Comparison of ENCODE assay signal across 8 mouse cellular contexts in the genomic region with DNA sequence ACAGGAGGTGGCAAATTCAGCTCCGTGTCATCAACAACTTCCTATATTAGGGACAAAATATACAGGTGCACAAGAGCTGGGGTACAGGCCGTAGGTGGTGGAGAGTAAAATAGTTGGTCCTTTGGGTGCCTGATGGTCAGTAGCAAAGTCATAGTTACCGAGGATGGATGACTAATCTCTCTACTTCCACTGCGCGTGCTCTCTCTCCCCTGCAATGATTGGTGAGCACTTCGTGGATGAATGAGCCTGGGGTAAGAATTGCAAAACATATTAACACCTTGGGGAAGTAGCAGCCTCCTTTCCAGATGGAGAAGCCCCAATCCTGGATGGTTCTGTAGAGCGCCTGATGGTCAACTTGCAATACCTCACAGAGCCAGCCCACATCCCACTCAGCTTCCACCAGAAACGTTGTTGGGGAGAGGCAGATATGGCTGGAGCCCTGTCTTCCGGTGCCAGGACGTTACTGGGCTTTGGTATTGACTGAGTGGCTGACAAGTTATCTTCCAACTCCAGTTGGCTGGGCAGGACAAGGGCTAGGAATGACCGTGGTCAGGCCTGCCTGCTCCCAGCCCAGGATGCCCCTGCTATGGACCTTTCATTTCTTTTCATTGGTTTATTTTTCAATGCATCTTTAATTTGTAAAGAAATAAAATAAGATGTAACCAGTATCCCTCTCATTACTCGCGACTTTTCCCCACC. TPM values are rescaled to one million over a fixed set of nuclear protein-coding genes. Genes with fewer than 3 reads are reported as not detected.
A peak's percentile ranks its signal among the peaks of the same experiment; 100 is the strongest.
DNase-seq lines count a peak whose midpoint lies in the region; ATAC-seq and TF ChIP-seq lines count a peak whose summit lies in the region.

No protein-coding gene starts in this region.

- TF ChIP-seq CTCF in heart, adult 2 months (IDR thresholded peaks at IDR 0.05): no peak
- no peak for TF ChIP-seq CTCF in C2C12 (IDR thresholded peaks at IDR 0.05; ENCODE audit: control insufficient read depth, insufficient read depth, insufficient read length)

- H3K36me3 ChIP-seq in heart, adult 2 months (ENCODE audit: control insufficient read depth, insufficient read depth, low read length): peaks cover 12% of the 10 kb centered on the region
- H3K36me3 ChIP-seq in C2C12 (ENCODE audit: control insufficient read depth, insufficient read depth): peaks cover 62% of the 10 kb centered on the region
- H3K36me3 ChIP-seq in limb, embryonic 10.5 days: peaks cover 78% of the 10 kb centered on the region

- no peak for TF ChIP-seq POLR2A in heart, adult 2 months (IDR thresholded peaks at IDR 0.05; ENCODE audit: insufficient read depth, low read depth, low read length)

- peak overlapping the region; percentile 16 for H3ac ChIP-seq in C2C12 (ENCODE audit: control insufficient read depth, insufficient read length, low read depth)

- no peaks in the 10 kb centered on the region for H3K9me3 ChIP-seq in limb, embryonic 10.5 days (replicated peaks)

- TF ChIP-seq EP300 in heart, adult 2 months (IDR thresholded peaks at IDR 0.05; ENCODE audit: insufficient read depth, low read depth, low read length): no peak

- no peak overlapping the region; the same call in 1 of the 2 replicates for H3K9ac ChIP-seq in heart, adult 2 months (ENCODE audit: low read depth, low read length)

- WGBS in heart, adult 2 months: 39% methylated on average over 13 of the region's 13 CpGs
- WGBS in limb, embryonic 10.5 days: 49% methylated on average over 13 of the region's 13 CpGs

- intact Hi-C loops in heart, adult 2 months (cut with DNase I): loop anchor here (2.0 kb wide), 1 partner anchor 20 kb away; a partner anchor contains a TSS
- intact Hi-C loops in heart, postnatal 10 days (cut with DNase I): no loop called here

- H3K4me1 ChIP-seq in heart, adult 2 months (ENCODE audit: control insufficient read depth, insufficient read depth, low read length): peaks cover 18% of the 10 kb centered on the region
- peaks cover 34% of the 10 kb centered on the region for H3K4me1 ChIP-seq in limb, embryonic 10.5 days

- no peak for DNase-seq in heart, adult 2 months
- no peak for DNase-seq in heart, postnatal 10 days
- DNase-seq in limb, embryonic 10.5 days (ENCODE audit: low spot score): no peak
- DNase-seq in naive thymus-derived CD4-positive, alpha-beta T cell, adult 2 months (ENCODE audit: low read depth): peak; percentile 21
- no peak for DNase-seq in urinary bladder, adult 18-20 months (ENCODE audit: low spot score in 2 of 2)
- DNase-seq in cerebellum, postnatal 36 days: no peak

- H3K4me3 ChIP-seq in heart, adult 2 months: peak overlapping the region; percentile 91
- H3K4me3 ChIP-seq in C2C12 (ENCODE audit: insufficient read depth, poor library complexity, severe bottlenecking): peak overlapping the region; percentile 56
- H3K4me3 ChIP-seq in limb, embryonic 10.5 days: peak overlapping the region; percentile 95

- peak; percentile 32 for ATAC-seq in erythroid progenitor cell, adult 5-6 weeks (replicated peaks; ENCODE audit: low FRiP score, poor library complexity, severe bottlenecking)

- no peaks in the 10 kb centered on the region for H3K27me3 ChIP-seq in heart, adult 2 months (ENCODE audit: control insufficient read depth, insufficient read depth, low read length)
- no peaks in the 10 kb centered on the region for H3K27me3 ChIP-seq in C2C12 (ENCODE audit: control insufficient read depth, insufficient read depth, insufficient read length)
- H3K27me3 ChIP-seq in limb, embryonic 10.5 days (ENCODE audit: low read depth, poor library complexity, severe bottlenecking): no peaks in the 10 kb centered on the region

- no peaks in the 10 kb centered on the region for H3K79me2 ChIP-seq in heart, adult 2 months (replicated peaks; ENCODE audit: control insufficient read depth, insufficient read depth, low read length)
- peaks cover 38% of the 10 kb centered on the region for H3K79me2 ChIP-seq in C2C12 (ENCODE audit: control insufficient read depth, insufficient read depth)

- peaks cover 27% of the 10 kb centered on the region for H3K79me3 ChIP-seq in C2C12 (ENCODE audit: low read depth)

- H3K27ac ChIP-seq in heart, adult 2 months: peak overlapping the region; percentile 96
- H3K27ac ChIP-seq in limb, embryonic 10.5 days: peak overlapping the region; percentile 96

TF ChIP-seq in C2C12, 6 proteins besides CTCF, POLR2A, EP300 and RAD21:
- TF ChIP-seq CEBPB (IDR thresholded peaks at IDR 0.05; ENCODE audit: low read depth) (no peak), MYOG (IDR thresholded peaks at IDR 0.05; ENCODE audit: control insufficient read depth, extremely low read depth, insufficient read length) (no peak), FOSL1 (IDR thresholded peaks at IDR 0.05; ENCODE audit: insufficient read depth, low read length, poor library complexity, severe bottlenecking) (no peak), MYOD1 (IDR thresholded peaks at IDR 0.05; ENCODE audit: control insufficient read depth, insufficient read length, low read depth) (no peak), MAX (IDR thresholded peaks at IDR 0.05) (no peak), USF1 (IDR thresholded peaks at IDR 0.05; ENCODE audit: low read depth) (no peak)
TF ChIP-seq in C2C12: peak in this region for 0.

RNA-seq across cellular contexts. Expression of a gene that starts 0.4 kb away (rescaled TPM):
- total RNA-seq in heart, adult 2 months (2021): 1 to 10 TPM; 5.3 to 5.9 TPM
- 5.3 and 6.9 TPM in 2 replicates for polyA plus RNA-seq in heart, adult 2 months (2012; rRNA removed)
- total RNA-seq in heart, postnatal 10 days (2021): 10 to 100 TPM; 11.1 to 11.6 TPM
- polyA plus RNA-seq in C2C12 (2012; fragmentation: generic; extraction: Trizol): 6.3 TPM
- 5.9 and 10.1 TPM in 2 replicates for total RNA-seq in erythroid progenitor cell, adult 5-6 weeks (2015; ENCODE audit: low replicate concordance)
- 6.0 and 10.7 TPM in 2 replicates for total RNA-seq in erythroid progenitor cell, adult 5-6 weeks (2017; ENCODE audit: low replicate concordance)
- polyA plus RNA-seq in limb, embryonic 10.5 days (2016; fragmentation: Nextera tagmentation; extraction: Ambion mirVana): 18.2 and 20.4 TPM in 2 replicates

RNA-seq across cellular contexts. Expression of a gene that starts 8.5 kb away (rescaled TPM):
- total RNA-seq in heart, adult 2 months (2021): 100 to 1,000 TPM in 1 of 2 experiments, 10 to 100 TPM in 1; 98.8 to 126 TPM
- polyA plus RNA-seq in heart, adult 2 months (2012; rRNA removed): 66.8 and 89.0 TPM in 2 replicates
- 10 to 100 TPM; 83.7 to 91.9 TPM for total RNA-seq in heart, postnatal 10 days (2021)
- 177 TPM for polyA plus RNA-seq in C2C12 (2012; fragmentation: generic; extraction: Trizol)
- 61.6 and 64.1 TPM in 2 replicates for total RNA-seq in erythroid progenitor cell, adult 5-6 weeks (2015; ENCODE audit: low replicate concordance)
- 14.1 and 65.5 TPM in 2 replicates for total RNA-seq in erythroid progenitor cell, adult 5-6 weeks (2017; ENCODE audit: low replicate concordance)
- 238 and 280 TPM in 2 replicates for polyA plus RNA-seq in limb, embryonic 10.5 days (2016; fragmentation: Nextera tagmentation; extraction: Ambion mirVana)

RNA-seq across cellular contexts. Expression of a gene that starts 13.0 kb away (rescaled TPM):
- total RNA-seq in heart, adult 2 months (2021): 10 to 100 TPM; 38.5 to 40.0 TPM
- polyA plus RNA-seq in heart, adult 2 months (2012; rRNA removed): 103 and 108 TPM in 2 replicates
- 10 to 100 TPM; 68.7 to 71.7 TPM for total RNA-seq in heart, postnatal 10 days (2021)
- 74.0 TPM for polyA plus RNA-seq in C2C12 (2012; fragmentation: generic; extraction: Trizol)
- 59.5 and 62.5 TPM in 2 replicates for total RNA-seq in erythroid progenitor cell, adult 5-6 weeks (2015; ENCODE audit: low replicate concordance)
- total RNA-seq in erythroid progenitor cell, adult 5-6 weeks (2017; ENCODE audit: low replicate concordance): 29.8 and 30.5 TPM in 2 replicates
- polyA plus RNA-seq in limb, embryonic 10.5 days (2016; fragmentation: Nextera tagmentation; extraction: Ambion mirVana): 32.5 and 39.3 TPM in 2 replicates

RNA-seq across cellular contexts. Expression of a gene that starts 20.2 kb away (rescaled TPM):
- 100 to 1,000 TPM in 1 of 2 experiments, 10 to 100 TPM in 1; 98.2 to 106 TPM for total RNA-seq in heart, adult 2 months (2021)
- 133 and 146 TPM in 2 replicates for polyA plus RNA-seq in heart, adult 2 months (2012; rRNA removed)
- 100 to 1,000 TPM; 103 to 105 TPM for total RNA-seq in heart, postnatal 10 days (2021)
- 63.4 TPM for polyA plus RNA-seq in C2C12 (2012; fragmentation: generic; extraction: Trizol)
- total RNA-seq in erythroid progenitor cell, adult 5-6 weeks (2015; ENCODE audit: low replicate concordance): 53.3 and 56.2 TPM in 2 replicates
- 34.0 and 80.6 TPM in 2 replicates for total RNA-seq in erythroid progenitor cell, adult 5-6 weeks (2017; ENCODE audit: low replicate concordance)
- polyA plus RNA-seq in limb, embryonic 10.5 days (2016; fragmentation: Nextera tagmentation; extraction: Ambion mirVana): 113 and 122 TPM in 2 replicates

RNA-seq across cellular contexts. Expression of a gene that starts 26.2 kb away (rescaled TPM):
- 100 to 1,000 TPM in 1 of 2 experiments, 10 to 100 TPM in 1; 96.8 to 126 TPM for total RNA-seq in heart, adult 2 months (2021)
- 63.4 and 67.7 TPM in 2 replicates for polyA plus RNA-seq in heart, adult 2 months (2012; rRNA removed)
- total RNA-seq in heart, postnatal 10 days (2021): 100 to 1,000 TPM; 164 to 213 TPM
- 42.3 TPM for polyA plus RNA-seq in C2C12 (2012; fragmentation: generic; extraction: Trizol)
- not detected in 2 replicates for total RNA-seq in erythroid progenitor cell, adult 5-6 weeks (2015; ENCODE audit: low replicate concordance)
- not detected in 2 replicates for total RNA-seq in erythroid progenitor cell, adult 5-6 weeks (2017; ENCODE audit: low replicate concordance)
- 0.51 and 1.9 TPM in 2 replicates for polyA plus RNA-seq in limb, embryonic 10.5 days (2016; fragmentation: Nextera tagmentation; extraction: Ambion mirVana)
